Mouse (Mus musculus) heart, embryonic 16.5 days (tissue): ENCODE measurements at regions not wholly inside any gene's neighbourhood (a gene's known extent, or its start where the extent isn't known, plus 50 kb on each side); places are given as distances from the start of the nearest gene placed in this dataset.

Experiments
- ATAC-seq: fragments of 200-750 bp; cut with Nextera tagmentation; replicated peaks from 2 replicates; pipeline ENCODE4 v1.8.0; 2017; ENCODE audit warnings: moderate number of reproducible peaks; ENCODE audit not compliant: insufficient read depth, low FRiP score; ENCODE audit errors: extremely low read depth
- H3K27ac ChIP-seq: fragments of 300-500 bp; sonication (generic); 2 replicates; pipeline ENCODE4 v1.5.1; 2014; ENCODE audit warnings: mild to moderate bottlenecking, low read length, control low read depth, moderate library complexity
- H3K27me3 ChIP-seq: fragments of 300-500 bp; sonication (generic); 2 replicates; pipeline ENCODE4 v1.6.1; 2014; ENCODE audit warnings: low read length, mixed read lengths; ENCODE audit not compliant: control insufficient read depth, insufficient read depth
- H3K36me3 ChIP-seq: fragments of 300-500 bp; sonication (generic); 2 replicates; pipeline ENCODE4 v1.6.1; 2014; ENCODE audit not compliant: control insufficient read depth, insufficient read depth
- H3K4me1 ChIP-seq: fragments of 300-500 bp; sonication (generic); 2 replicates; pipeline ENCODE4 v1.6.1; 2014; ENCODE audit warnings: low read length, mixed read lengths; ENCODE audit not compliant: control insufficient read depth, insufficient read depth
- H3K4me2 ChIP-seq: fragments of 300-500 bp; sonication (generic); 2 replicates; pipeline ENCODE4 v1.6.1; 2014; ENCODE audit warnings: low read depth, mild to moderate bottlenecking, control low read depth, low read length
- H3K4me3 ChIP-seq: fragments of 300-500 bp; sonication (generic); 2 replicates; pipeline ENCODE4 v1.5.1; 2014; ENCODE audit warnings: mild to moderate bottlenecking, control low read depth, low read length
- H3K9ac ChIP-seq: fragments of 300-500 bp; sonication (generic); 2 replicates; pipeline ENCODE4 v1.6.1; 2014; ENCODE audit warnings: low read length, control low read depth
- H3K9me3 ChIP-seq: fragments of 300-500 bp; sonication (generic); replicated peaks from 2 replicates; pipeline ENCODE4 v1.6.1; 2016; ENCODE audit warnings: low read length; ENCODE audit not compliant: control insufficient read depth
- WGBS: fragments of 180-500 bp; shearing (Covaris S2); extraction: QIAGEN DNeasy Blood & Tissue Kit; methylation state at CpG from one replicate; pipeline ENCODE4 v1.1.7; 2014; 5-methylcytosine and 5-hydroxymethylcytosine counted together

- no peaks in the 10 kb centered on the region for H3K9me3 ChIP-seq
- H3K36me3 ChIP-seq = no peaks in the 10 kb centered on the region
- no peak overlapping the region for H3K4me3 ChIP-seq
- peaks cover 5% of the 10 kb centered on the region; the same call in 1 of the 2 replicates for H3K4me1 ChIP-seq
- no peak for ATAC-seq
- H3K27ac ChIP-seq = no peak overlapping the region
- WGBS = 70% methylated on average over 4 of the region's 4 CpGs
- no peak overlapping the region for H3K4me2 ChIP-seq
- no peak overlapping the region for H3K9ac ChIP-seq
- no peaks in the 10 kb centered on the region for H3K27me3 ChIP-seq
These were observed 171.9 kb upstream of the Tenm4 start for GRCm38 (mm10) chr7:95999189-95999588.

DNA sequence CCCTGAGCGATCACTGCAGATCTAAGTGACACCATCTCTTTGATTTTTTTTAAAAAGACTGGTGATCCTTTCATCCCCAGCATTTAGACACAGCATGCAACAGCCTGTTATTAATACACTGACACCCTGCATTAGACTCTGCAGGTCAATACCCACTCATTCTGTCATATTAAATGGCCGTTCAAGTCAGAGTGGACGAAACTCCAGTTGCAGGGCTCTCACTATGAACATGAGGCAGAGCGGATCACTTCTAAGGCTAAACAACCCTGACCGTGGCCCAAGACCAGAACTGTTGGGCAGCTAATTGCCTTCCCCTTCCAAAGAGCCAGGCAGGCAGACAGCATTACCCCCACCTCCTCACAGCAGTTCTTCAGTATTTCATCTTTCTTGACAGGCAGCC is 168.6 kb upstream of the Tenm4 start:
- Histone ChIP-seq H3K36me3 (no peaks in the 10 kb centered on the region), H3K4me1 (peaks cover 8% of the 10 kb centered on the region; the same call in 1 of the 2 replicates), H3K27me3 (no peaks in the 10 kb centered on the region), H3K27ac (no peak overlapping the region), H3K4me3 (no peak overlapping the region), H3K9ac (no peak overlapping the region), H3K4me2 (no peak overlapping the region), H3K9me3 (no peaks in the 10 kb centered on the region)
- no peak for ATAC-seq
- 75% methylated on average over 5 of the region's 5 CpGs for WGBS

GRCm38 (mm10) chr7:96006299-96006698 is 164.7 kb upstream of the Tenm4 start:
- no peak for ATAC-seq
- Histone ChIP-seq H3K9me3 (no peaks in the 10 kb centered on the region), H3K4me1 (peaks cover 8% of the 10 kb centered on the region; the same call in 1 of the 2 replicates), H3K4me3 (no peak overlapping the region), H3K9ac (no peak overlapping the region), H3K27ac (no peak overlapping the region), H3K4me2 (no peak overlapping the region), H3K36me3 (no peaks in the 10 kb centered on the region), H3K27me3 (no peaks in the 10 kb centered on the region)
- WGBS = 80% methylated on average over 2 of the region's 2 CpGs

DNA sequence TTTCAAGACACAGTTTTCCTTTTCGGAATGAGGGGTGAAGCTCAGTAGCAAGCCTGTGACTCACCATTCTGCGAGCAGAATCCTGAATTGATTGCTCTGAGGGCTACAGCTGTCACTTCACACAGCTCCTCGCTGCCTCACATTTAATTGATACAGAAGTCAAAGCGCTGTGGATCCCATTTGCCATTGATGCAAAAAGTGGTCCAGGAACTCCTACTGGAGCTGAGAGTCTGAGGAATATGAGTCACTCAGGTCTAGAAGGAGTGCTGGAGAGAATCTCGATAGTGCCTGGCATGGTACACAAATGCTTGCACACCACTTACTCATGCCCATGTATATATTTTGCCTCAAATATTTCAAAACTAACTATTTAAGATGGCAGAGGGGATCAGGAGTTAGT is 158.0 kb upstream of the Tenm4 start:
- WGBS = 75% methylated on average over 5 of the region's 5 CpGs
- ATAC-seq = no peak
- no peak overlapping the region for H3K4me3 ChIP-seq
- H3K4me1 ChIP-seq = no peaks in the 10 kb centered on the region
- H3K27me3 ChIP-seq = no peaks in the 10 kb centered on the region
- H3K27ac ChIP-seq = no peak overlapping the region
- H3K36me3 ChIP-seq = no peaks in the 10 kb centered on the region
- no peak overlapping the region for H3K9ac ChIP-seq
- no peaks in the 10 kb centered on the region for H3K9me3 ChIP-seq
- H3K4me2 ChIP-seq = no peak overlapping the region

GRCm38 (mm10) chr7:96017112-96017884 is 153.7 kb upstream of the Tenm4 start:
- no peaks in the 10 kb centered on the region for H3K36me3 ChIP-seq
- no peak overlapping the region for H3K27ac ChIP-seq
- H3K4me3 ChIP-seq = no peak overlapping the region
- no peak for ATAC-seq
- H3K9me3 ChIP-seq = no peaks in the 10 kb centered on the region
- 59% methylated on average over 6 of the region's 6 CpGs for WGBS
- no peak overlapping the region for H3K9ac ChIP-seq
- no peaks in the 10 kb centered on the region for H3K27me3 ChIP-seq
- no peak overlapping the region for H3K4me2 ChIP-seq
- no peaks in the 10 kb centered on the region for H3K4me1 ChIP-seq

DNA sequence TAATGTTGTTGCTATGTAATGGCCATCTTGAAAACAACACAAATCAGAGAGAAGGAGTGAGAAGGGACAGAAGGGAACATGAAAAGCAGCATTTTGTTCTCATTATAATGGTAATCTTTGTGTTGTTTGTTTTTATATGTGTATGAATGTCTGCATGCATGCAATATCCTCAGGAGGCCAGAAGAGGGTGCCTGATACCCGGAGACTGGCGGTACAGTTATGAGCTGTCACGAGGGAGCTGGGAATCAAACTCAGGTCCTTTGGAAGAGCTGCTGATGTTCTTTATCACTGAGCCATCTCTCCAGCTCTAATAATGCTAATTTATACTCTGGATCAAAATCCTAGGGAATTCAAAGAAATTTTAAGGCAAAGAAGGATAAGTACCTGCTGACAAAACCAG is 147.0 kb upstream of the Tenm4 start:
- no peaks in the 10 kb centered on the region for H3K4me1 ChIP-seq
- H3K4me2 ChIP-seq = no peak overlapping the region
- H3K27me3 ChIP-seq = no peaks in the 10 kb centered on the region
- ATAC-seq = no peak
- H3K9ac ChIP-seq = no peak overlapping the region
- 96% methylated on average over 3 of the region's 3 CpGs for WGBS
- no peak overlapping the region for H3K27ac ChIP-seq
- no peaks in the 10 kb centered on the region for H3K36me3 ChIP-seq
- peaks cover 3% of the 10 kb centered on the region for H3K9me3 ChIP-seq
- H3K4me3 ChIP-seq = no peak overlapping the region

DNA sequence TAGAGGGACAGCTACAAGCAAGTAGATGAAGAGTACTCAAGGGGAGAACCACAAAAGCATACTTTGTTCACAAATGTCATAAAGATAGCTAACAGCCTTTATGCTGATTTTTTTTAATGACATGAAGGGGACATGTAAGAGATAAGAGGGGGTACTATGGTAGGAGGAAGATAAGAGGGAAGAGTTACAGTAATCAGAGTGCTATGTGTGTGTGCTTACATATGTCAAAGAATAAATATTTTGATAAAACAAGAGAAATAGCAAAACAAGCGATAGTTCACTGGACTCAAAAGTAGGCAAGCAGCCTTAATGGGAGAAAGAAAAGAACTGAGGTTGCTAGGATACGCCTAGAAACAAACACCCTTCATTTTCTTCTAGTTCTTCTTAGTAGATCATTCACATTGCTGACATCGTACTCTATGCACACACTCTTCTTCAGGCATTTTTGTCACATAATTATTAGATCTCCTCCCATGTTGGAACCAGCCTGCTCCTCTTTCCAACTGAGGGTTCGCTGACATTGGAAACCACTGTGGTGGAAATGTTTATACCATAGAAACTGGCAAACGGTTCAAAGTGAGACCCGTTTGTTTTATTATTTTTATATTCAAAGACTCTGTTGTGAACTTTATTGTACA is 144.1 kb upstream of the Tenm4 start:
- H3K36me3 ChIP-seq = no peaks in the 10 kb centered on the region
- no peak overlapping the region for H3K27ac ChIP-seq
- no peak overlapping the region for H3K4me2 ChIP-seq
- WGBS = 72% methylated on average over 6 of the region's 6 CpGs
- peaks cover 3% of the 10 kb centered on the region for H3K9me3 ChIP-seq
- no peak for ATAC-seq
- no peak overlapping the region for H3K4me3 ChIP-seq
- no peaks in the 10 kb centered on the region for H3K4me1 ChIP-seq
- no peaks in the 10 kb centered on the region for H3K27me3 ChIP-seq
- H3K9ac ChIP-seq = no peak overlapping the region

- Histone ChIP-seq H3K4me1 (no peaks in the 10 kb centered on the region), H3K9me3 (no peaks in the 10 kb centered on the region), H3K4me3 (no peak overlapping the region), H3K4me2 (no peak overlapping the region), H3K36me3 (no peaks in the 10 kb centered on the region), H3K9ac (no peak overlapping the region), H3K27ac (no peak overlapping the region), H3K27me3 (no peaks in the 10 kb centered on the region; the same call in 1 of the 2 replicates)
- WGBS = 82% methylated on average over 4 of the region's 4 CpGs
- ATAC-seq = no peak
These were observed 137.4 kb upstream of the Tenm4 start for GRCm38 (mm10) chr7:96033636-96034035.

- Histone ChIP-seq H3K9me3 (no peaks in the 10 kb centered on the region), H3K4me1 (no peaks in the 10 kb centered on the region), H3K4me3 (no peak overlapping the region), H3K4me2 (no peak overlapping the region), H3K9ac (no peak overlapping the region), H3K36me3 (no peaks in the 10 kb centered on the region), H3K27ac (no peak overlapping the region), H3K27me3 (no peaks in the 10 kb centered on the region; the same call in 1 of the 2 replicates)
- 43% methylated on average over 2 of the region's 2 CpGs for WGBS
- ATAC-seq = no peak
These were observed 135.6 kb upstream of the Tenm4 start for GRCm38 (mm10) chr7:96035456-96035855.
